Comparison of ENCODE assay signal across 24 mouse cellular contexts in genomic region chr9:117582591-117582990, GRCm38 (mm10).
"Had no signal": no experiment of that assay in that cellular context is flagged by ENCODE, and none has a peak within 500 bp of the region (broad histone marks: within the 10 kb centered on the region; RNA-seq: fewer than 3 reads in every experiment).

No protein-coding gene starts in this region.

- H3K9ac ChIP-seq: heart, embryonic 13.5 days; heart, embryonic 15.5 days; hindbrain, embryonic 13.5 days; hindbrain, embryonic 15.5 days; limb, embryonic 12.5 days had no signal

- H3K9me3 ChIP-seq: heart, embryonic 13.5 days; heart, embryonic 15.5 days; hindbrain, embryonic 13.5 days; hindbrain, embryonic 15.5 days; limb, embryonic 10.5 days; limb, embryonic 12.5 days had no signal

- H3K36me3 ChIP-seq: heart, embryonic 13.5 days; heart, embryonic 15.5 days; hindbrain, embryonic 13.5 days; hindbrain, embryonic 15.5 days; limb, embryonic 10.5 days; limb, embryonic 12.5 days had no signal

- H3K4me3 ChIP-seq: heart, adult 2 months; heart, embryonic 13.5 days; heart, embryonic 15.5 days; hindbrain, embryonic 13.5 days; hindbrain, embryonic 15.5 days; layer of hippocampus, adult 2 months; left cerebral cortex, adult 2 months; limb, embryonic 10.5 days; limb, embryonic 12.5 days had no signal

- H3K27ac ChIP-seq: heart, adult 2 months; heart, embryonic 13.5 days; heart, embryonic 15.5 days; hindbrain, embryonic 13.5 days; hindbrain, embryonic 15.5 days; hindbrain, postnatal 0 days; layer of hippocampus, adult 2 months; left cerebral cortex, adult 2 months; limb, embryonic 10.5 days; limb, embryonic 12.5 days had no signal

- DNase-seq: gastrocnemius, postnatal 14 days; gastrocnemius, postnatal 36 days; heart, adult 11 months; heart, adult 2 months; heart, postnatal 14 days; heart, postnatal 36 days; kidney, adult 18-20 months; kidney, adult 8-10 months; kidney, postnatal 10 days; kidney, postnatal 25 days; kidney, postnatal 4 days; liver had no signal

- H3K27me3 ChIP-seq: heart, embryonic 13.5 days; heart, embryonic 15.5 days; hindbrain, embryonic 13.5 days; hindbrain, embryonic 15.5 days; limb, embryonic 12.5 days had no signal

- ATAC-seq: hindbrain, postnatal 0 days; intestine, postnatal 0 days had no signal

- H3K4me1 ChIP-seq: heart, embryonic 13.5 days; heart, embryonic 15.5 days; hindbrain, embryonic 13.5 days; hindbrain, embryonic 15.5 days; limb, embryonic 10.5 days; limb, embryonic 12.5 days had no signal

- H3K4me2 ChIP-seq: heart, embryonic 11.5 days; heart, embryonic 13.5 days; heart, embryonic 15.5 days; hindbrain, embryonic 13.5 days; hindbrain, embryonic 15.5 days; limb, embryonic 12.5 days; liver, embryonic 11.5 days had no signal
